Mouse (Mus musculus) liver, adult 2 months (tissue): ENCODE measurements around the gene Arv1. TPM values are rescaled to one million over a fixed set of nuclear protein-coding genes. Genes with fewer than 3 reads are reported as not detected.

Source experiments
- DNase-seq: peaks from one replicate; pipeline ENCODE4 v3.0.0-alpha.2; 2011; ENCODE audit warnings: low read depth, low spot score; ENCODE audit errors: extremely low read depth
- H3K27ac ChIP-seq: fragments of 200-500 bp; replicated peaks from 2 replicates; pipeline ENCODE4 v1.5.1; 2012; ENCODE audit warnings: low read depth, mild to moderate bottlenecking, control low read depth, inconsistent platforms, low read length; ENCODE audit not compliant: insufficient read depth
- H3K27me3 ChIP-seq: fragments of 200-500 bp; 2 replicates; pipeline ENCODE4 v1.6.1; 2012; ENCODE audit warnings: mild to moderate bottlenecking, moderate library complexity, low read length, inconsistent platforms; ENCODE audit not compliant: control insufficient read depth, insufficient read depth
- H3K36me3 ChIP-seq: fragments of 200-500 bp; 2 replicates; pipeline ENCODE4 v1.6.1; 2012; ENCODE audit warnings: low read length, inconsistent platforms; ENCODE audit not compliant: control insufficient read depth, insufficient read depth
- H3K4me1 ChIP-seq: fragments of 200-500 bp; 2 replicates; pipeline ENCODE4 v1.6.1; 2011; ENCODE audit warnings: low read length; ENCODE audit not compliant: control insufficient read depth, insufficient read depth
- H3K4me3 ChIP-seq: fragments of 200-500 bp; 2 replicates; pipeline ENCODE4 v1.5.1; 2011; ENCODE audit warnings: low read depth, mild to moderate bottlenecking, control low read depth, low read length, moderate library complexity; ENCODE audit not compliant: insufficient read depth
- H3K79me2 ChIP-seq: fragments of 200-500 bp; 2 replicates; pipeline ENCODE4 v1.6.1; 2012; ENCODE audit warnings: inconsistent platforms, mild to moderate bottlenecking, low read length, moderate library complexity; ENCODE audit not compliant: control insufficient read depth, insufficient read depth
- H3K9ac ChIP-seq: fragments of 200-500 bp; 2 replicates; pipeline ENCODE4 v1.6.1; 2012; ENCODE audit warnings: low read depth, mild to moderate bottlenecking, control low read depth, inconsistent platforms, low read length
- CTCF ChIP-seq: fragments of 200-500 bp; IDR thresholded peaks from 2 replicates; pipeline ENCODE4 v1.5.1; 2011; ENCODE audit warnings: low read depth, low read length, control low read depth
- POLR2A ChIP-seq: fragments of 200-500 bp; IDR thresholded peaks from 2 replicates; pipeline ENCODE4 v1.6.1; 2011; ENCODE audit warnings: low read length, control low read depth; ENCODE audit not compliant: insufficient read depth; ENCODE audit errors: extremely low read depth
- WGBS: fragments of 180-500 bp; shearing (Covaris S2); methylation state at CpG from one replicate; pipeline ENCODE4 v1.1.7; 2018; 5-methylcytosine and 5-hydroxymethylcytosine counted together
- polyA plus RNA-seq: library from polyadenylated mRNA; depleted of rRNA; stranded (reverse); fragments of >200 nt; gene quantifications from 2 replicates; pipeline ENCODE4 v1.2.3, GENCODE M21; 2012
- total RNA-seq: library from RNA; depleted of rRNA; stranded (reverse); fragments of >200 nt; gene quantifications from 2 replicates; pipeline ENCODE4 v1.2.3, GENCODE M21; 2014

Gene Arv1
- total and polyA plus RNA-seq, 2 experiments, result 1.7 to 6.8 TPM

- Histone ChIP-seq H3K79me2 (no peaks in the 10 kb centered on the region), H3K36me3 (no peaks in the 10 kb centered on the region), H3K27me3 (no peaks in the 10 kb centered on the region), H3K4me3 (no peak overlapping the region), H3K9ac (peak overlapping the region; percentile 4; the same call in 1 of the 2 replicates), H3K4me1 (peaks cover 29% of the 10 kb centered on the region), H3K27ac (peak overlapping the region; percentile 87)
- WGBS, result 13% methylated on average over 11 of the region's 11 CpGs
- DNase-seq, result peak; percentile 95
- TF ChIP-seq POLR2A (no peak), CTCF (no peak)
Measured at GRCm38 (mm10) chr8:124754101-124754791, 32.3 kb downstream of the Arv1 start.

DNA sequence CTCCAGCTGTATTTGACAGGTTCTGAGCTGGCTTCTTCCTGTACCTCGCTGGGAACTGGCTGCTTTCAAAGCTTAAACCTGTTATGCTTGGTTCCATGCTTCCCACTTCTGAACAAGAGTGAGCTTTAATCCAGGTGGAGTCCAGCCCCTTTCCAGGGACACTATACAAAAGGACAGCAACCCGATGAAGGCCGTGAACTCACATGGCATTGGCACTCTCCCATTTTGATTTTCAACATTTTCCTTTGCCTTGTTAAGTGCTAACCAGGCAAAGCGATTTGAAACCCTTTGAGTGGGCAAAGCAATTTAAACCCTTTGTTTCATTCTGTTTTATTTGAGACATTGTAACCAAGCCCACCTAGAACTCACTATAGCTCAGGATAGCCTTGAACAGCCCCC is 32.9 kb downstream of the Arv1 start:
- no peaks in the 10 kb centered on the region for H3K79me2 ChIP-seq
- TF ChIP-seq CTCF (no peak), POLR2A (no peak)
- peaks cover 29% of the 10 kb centered on the region for H3K4me1 ChIP-seq
- peak; percentile 91 for DNase-seq
- H3K9ac ChIP-seq, result no peak overlapping the region; the same call in 1 of the 2 replicates
- no peaks in the 10 kb centered on the region for H3K27me3 ChIP-seq
- 17% methylated on average over 4 of the region's 4 CpGs for WGBS
- peak overlapping the region; percentile 78 for H3K27ac ChIP-seq
- H3K36me3 ChIP-seq, result no peaks in the 10 kb centered on the region
- no peak overlapping the region for H3K4me3 ChIP-seq

GRCm38 (mm10) chr8:124755481-124755880 is 33.5 kb downstream of the Arv1 start:
- Histone ChIP-seq H3K9ac (no peak overlapping the region), H3K36me3 (no peaks in the 10 kb centered on the region), H3K4me3 (no peak overlapping the region), H3K27ac (peak overlapping the region; percentile 78), H3K4me1 (peaks cover 29% of the 10 kb centered on the region), H3K27me3 (no peaks in the 10 kb centered on the region), H3K79me2 (no peaks in the 10 kb centered on the region)
- peak; percentile 96 for DNase-seq
- TF ChIP-seq CTCF (no peak), POLR2A (no peak)
- WGBS, result 32% methylated on average over 8 of the region's 8 CpGs

GRCm38 (mm10) chr8:124756153-124756552 is 34.2 kb downstream of the Arv1 start:
- Histone ChIP-seq H3K36me3 (no peaks in the 10 kb centered on the region), H3K27me3 (no peaks in the 10 kb centered on the region), H3K27ac (no peak overlapping the region), H3K79me2 (no peaks in the 10 kb centered on the region), H3K9ac (no peak overlapping the region), H3K4me3 (no peak overlapping the region), H3K4me1 (peaks cover 29% of the 10 kb centered on the region)
- no peak for DNase-seq
- TF ChIP-seq CTCF, result no peak
- TF ChIP-seq POLR2A, result no peak
- WGBS, result 65% methylated on average over 2 of the region's 2 CpGs

GRCm38 (mm10) chr8:124756601-124757000 is 34.7 kb downstream of the Arv1 start:
- no peaks in the 10 kb centered on the region for H3K27me3 ChIP-seq
- H3K4me3 ChIP-seq, result no peak overlapping the region
- H3K79me2 ChIP-seq, result no peaks in the 10 kb centered on the region
- no peak overlapping the region for H3K27ac ChIP-seq
- H3K9ac ChIP-seq, result no peak overlapping the region
- no peak for DNase-seq
- no peaks in the 10 kb centered on the region for H3K36me3 ChIP-seq
- 75% methylated on average over 5 of the region's 5 CpGs for WGBS
- TF ChIP-seq POLR2A (no peak), CTCF (no peak)
- peaks cover 29% of the 10 kb centered on the region for H3K4me1 ChIP-seq

GRCm38 (mm10) chr8:124758544-124758943 is 36.6 kb downstream of the Arv1 start:
- Histone ChIP-seq H3K36me3 (no peaks in the 10 kb centered on the region), H3K9ac (no peak overlapping the region), H3K4me1 (peaks cover 18% of the 10 kb centered on the region), H3K79me2 (no peaks in the 10 kb centered on the region), H3K4me3 (no peak overlapping the region), H3K27ac (no peak overlapping the region), H3K27me3 (no peaks in the 10 kb centered on the region)
- WGBS, result 34% methylated on average over 3 of the region's 3 CpGs
- TF ChIP-seq CTCF (peak; percentile 89), POLR2A (no peak)
- DNase-seq, result peak; percentile 60
